28 mouse cellular contexts compared by ENCODE assay signal in the genomic region with DNA sequence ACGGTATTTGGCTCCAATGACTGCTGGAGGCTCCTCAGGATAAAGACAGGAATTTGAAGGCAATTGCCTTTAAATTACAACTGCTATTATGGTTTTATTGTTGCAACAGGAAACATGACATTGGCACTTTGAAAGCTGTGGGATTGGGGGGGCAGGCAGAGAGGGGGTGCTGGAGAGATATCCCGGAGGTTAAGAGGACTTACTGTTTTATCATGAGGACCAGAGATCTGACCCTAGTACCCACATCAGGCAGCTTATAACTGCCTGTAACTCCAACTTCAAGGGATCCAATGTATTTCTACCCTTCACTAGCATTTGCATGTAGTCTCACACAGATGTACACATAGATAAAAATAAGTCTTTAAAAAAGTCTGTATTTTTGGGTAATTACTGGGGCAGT. TPM values are rescaled to one million over a fixed set of nuclear protein-coding genes. Genes with fewer than 3 reads are reported as not detected.
A peak's percentile ranks its signal among the peaks of the same experiment; 100 is the strongest.
DNase-seq lines count a peak whose midpoint lies in the region; ATAC-seq and TF ChIP-seq lines count a peak whose summit lies in the region.
"Had no signal": no experiment of that assay in that cellular context is flagged by ENCODE, and none has a peak within 500 bp of the region (broad histone marks: within the 10 kb centered on the region; RNA-seq: fewer than 3 reads in every experiment).

No protein-coding gene starts in this region.

- no peaks in the 10 kb centered on the region for H3K9me3 ChIP-seq in G1E (replicated peaks)
- H3K9me3 ChIP-seq in liver, embryonic 11.5 days (ENCODE audit: control insufficient read depth, low read length), result no peaks in the 10 kb centered on the region
- H3K9me3 ChIP-seq: embryonic facial prominence, embryonic 13.5 days; forebrain, embryonic 12.5 days; heart, embryonic 10.5 days; limb, embryonic 13.5 days; megakaryocyte, embryonic 14.5 days had no signal

- 65% methylated on average over 2 of the region's 2 CpGs for WGBS in liver, embryonic 11.5 days

- peaks cover 59% of the 10 kb centered on the region for H3K4me1 ChIP-seq in G1E (ENCODE audit: insufficient read depth, low read depth, low read length)
- peaks cover 24% of the 10 kb centered on the region for H3K4me1 ChIP-seq in liver, embryonic 11.5 days (replicated peaks; ENCODE audit: control insufficient read depth, insufficient read depth, low read length)
- H3K4me1 ChIP-seq: embryonic facial prominence, embryonic 13.5 days; forebrain, embryonic 12.5 days had no signal

- DNase-seq in 416B (ENCODE audit: low read depth) (peak; percentile 65), G1E (ENCODE audit: low spot score) (peak; percentile 18)
- DNase-seq in liver, embryonic 11.5 days (ENCODE audit: low spot score), result no peak
- no peak for DNase-seq in urinary bladder, postnatal 14 days (ENCODE audit: low spot score)
- DNase-seq in retina, embryonic 14.5 days (ENCODE audit: low spot score), result no peak
- DNase-seq: adrenal gland, adult 8-10 months; cerebellum, adult 8-10 months; cerebellum, postnatal 36 days; forebrain, postnatal 0 days; gastrocnemius, postnatal 14 days; kidney, adult 18-20 months; kidney, postnatal 36 days; midbrain, embryonic 14.5 days; right cerebral cortex, adult 18-20 months; spleen, adult 18-20 months; thymus, postnatal 36 days had no signal

- no peaks in the 10 kb centered on the region for H3K27me3 ChIP-seq in G1E (ENCODE audit: insufficient read depth, low read length)
- no peaks in the 10 kb centered on the region for H3K27me3 ChIP-seq in liver, embryonic 11.5 days (replicated peaks; ENCODE audit: control insufficient read depth, insufficient read depth, low read length)
- H3K27me3 ChIP-seq: CH12.LX; embryonic facial prominence, embryonic 13.5 days; forebrain, embryonic 12.5 days; limb, embryonic 13.5 days; megakaryocyte, embryonic 14.5 days had no signal

- no peak overlapping the region for H3K4me3 ChIP-seq in G1E (ENCODE audit: low read depth, low read length)
- no peak overlapping the region for H3K4me3 ChIP-seq in liver, embryonic 11.5 days (ENCODE audit: low read depth, low read length)
- H3K4me3 ChIP-seq: embryonic facial prominence, embryonic 13.5 days; erythroblast, embryonic 14.5 days; forebrain, embryonic 12.5 days; heart, embryonic 10.5 days; layer of hippocampus, adult 2 months; limb, embryonic 13.5 days; megakaryocyte, embryonic 14.5 days had no signal

- TF ChIP-seq CTCF in G1E (IDR thresholded peaks at IDR 0.05; ENCODE audit: low read depth, low read length), result no peak

- peaks cover 3% of the 10 kb centered on the region for H3K36me3 ChIP-seq in G1E (replicated peaks)
- no peaks in the 10 kb centered on the region for H3K36me3 ChIP-seq in liver, embryonic 11.5 days (ENCODE audit: control insufficient read depth, insufficient read depth, low read length)
- H3K36me3 ChIP-seq: embryonic facial prominence, embryonic 13.5 days; forebrain, embryonic 12.5 days; heart, embryonic 10.5 days; limb, embryonic 13.5 days had no signal

- H3K4me2 ChIP-seq in liver, embryonic 11.5 days, result peak overlapping the region; percentile 25; the same call in 1 of the 2 replicates
- H3K4me2 ChIP-seq: embryonic facial prominence, embryonic 13.5 days; forebrain, embryonic 12.5 days; limb, embryonic 13.5 days had no signal

- no peak overlapping the region for H3K9ac ChIP-seq in liver, embryonic 11.5 days (ENCODE audit: low read depth, low read length)
- H3K9ac ChIP-seq: embryonic facial prominence, embryonic 13.5 days; forebrain, embryonic 12.5 days; forebrain, postnatal 0 days; limb, embryonic 13.5 days had no signal

- peak overlapping the region; percentile 5; the same call in 1 of the 2 replicates for H3K27ac ChIP-seq in liver, embryonic 11.5 days (ENCODE audit: low read depth, low read length)
- H3K27ac ChIP-seq: embryonic facial prominence, embryonic 13.5 days; forebrain, embryonic 12.5 days; heart, embryonic 10.5 days; limb, embryonic 13.5 days had no signal

- peak; percentile 69 for ATAC-seq in G1E (ENCODE audit: extremely low read depth, insufficient number of reproducible peaks, low FRiP score, poor library complexity, severe bottlenecking)
- ATAC-seq in liver, embryonic 11.5 days (replicated peaks; ENCODE audit: low FRiP score), result peak; percentile 50
- peak; percentile 74 for ATAC-seq in megakaryocyte-erythroid progenitor cell, adult 5-6 weeks (replicated peaks; ENCODE audit: low FRiP score, low TSS enrichment, poor library complexity, severe bottlenecking)
- ATAC-seq: hindbrain, embryonic 16.5 days had no signal

RNA-seq across cellular contexts. Expression of a gene that starts 29.2 kb away (rescaled TPM):
- total RNA-seq in G1E (2014; fragmentation: Nextera tagmentation), result 18.8 and 19.6 TPM in 2 replicates
- total RNA-seq in G1E (2017), result 9.1 and 11.7 TPM in 2 replicates
- 8.5 and 8.8 TPM in 2 replicates for polyA plus RNA-seq in G1E (2012)
- polyA plus RNA-seq in liver, embryonic 11.5 days (2014; fragmentation: Nextera tagmentation; extraction: Ambion mirVana), result 18.0 and 19.0 TPM in 2 replicates
- total RNA-seq in megakaryocyte-erythroid progenitor cell, adult 5-6 weeks (2014; fragmentation: Nextera tagmentation), result 15.4 and 20.0 TPM in 2 replicates
- 9.0 and 10.6 TPM in 2 replicates for total RNA-seq in megakaryocyte-erythroid progenitor cell, adult 5-6 weeks (2017)

RNA-seq across cellular contexts. Expression of a gene that starts 36.2 kb away (rescaled TPM):
- not detected in 2 replicates for total RNA-seq in G1E (2014; fragmentation: Nextera tagmentation)
- 0.12 TPM in 1 of 2 replicates, not detected in the other for total RNA-seq in G1E (2017)
- polyA plus RNA-seq in G1E (2012), result not detected in 2 replicates
- polyA plus RNA-seq in liver, embryonic 11.5 days (2014; fragmentation: Nextera tagmentation; extraction: Ambion mirVana), result 1.0 and 1.9 TPM in 2 replicates
- 0.20 TPM in 1 of 2 replicates, not detected in the other for total RNA-seq in megakaryocyte-erythroid progenitor cell, adult 5-6 weeks (2014; fragmentation: Nextera tagmentation)
- 0.28 and 1.5 TPM in 2 replicates for total RNA-seq in megakaryocyte-erythroid progenitor cell, adult 5-6 weeks (2017)
- total RNA-seq: CH12.LX; neutrophil, adult 5-6 weeks had no signal
- polyA plus RNA-seq: C2C12; erythroblast, embryonic 14.5 days had no signal

Comparison
In these comparisons a context has a peak if more than half of its experiments do, and no peak if none do; other contexts are left out.
1. DNase-seq: peak in 416B (single experiment) and G1E (single experiment); none in liver, embryonic 11.5 days (single experiment), urinary bladder, postnatal 14 days (single experiment) and retina, embryonic 14.5 days (single experiment).
2. Peak in every context shown above with its lines, with median percentiles within 50 percentile points of each other: ATAC-seq.